Mouse (Mus musculus) splenic B cell, adult 2 months (primary cell): ENCODE measurements around the gene Anxa7.

ENCODE experiments used
- DNase-seq: peaks from one replicate; pipeline ENCODE4 v3.0.0-alpha.2; 2011; ENCODE audit warnings: low read depth, low spot score
- H3K27me3 ChIP-seq: 2 replicates; pipeline ENCODE4 v1.6.1; 2012; ENCODE audit warnings: mild to moderate bottlenecking, low read length, moderate library complexity, mixed read lengths; ENCODE audit not compliant: control insufficient read depth, poor library complexity, insufficient read depth, severe bottlenecking
- H3K36me3 ChIP-seq: 2 replicates; pipeline ENCODE4 v1.6.1; 2012; ENCODE audit warnings: mild to moderate bottlenecking, low read length, moderate library complexity, mixed read lengths; ENCODE audit not compliant: control insufficient read depth, poor library complexity, insufficient read depth, severe bottlenecking

The Anxa7 gene

DNA sequence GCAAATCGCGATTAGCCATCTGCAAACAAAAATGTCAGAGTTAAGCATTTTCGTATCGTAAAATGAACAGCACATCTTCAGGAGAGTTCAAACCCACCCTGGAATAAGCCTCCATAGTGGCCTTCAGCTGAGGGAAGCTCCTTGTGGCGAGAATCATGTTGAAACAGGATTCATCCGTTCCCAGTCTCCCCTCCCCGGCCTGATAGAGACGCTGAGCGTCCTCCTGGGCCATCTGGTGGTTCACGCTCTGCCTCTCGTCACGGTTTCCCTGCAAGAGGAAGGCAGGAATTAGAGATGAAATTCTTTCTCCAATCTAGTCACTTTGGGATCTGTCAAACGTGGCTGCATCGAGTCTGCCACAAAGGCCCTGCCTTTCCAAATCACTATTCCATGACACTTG lies 19.7 kb downstream of the Anxa7 start:
- Histone ChIP-seq H3K27me3 (no peaks in the 10 kb centered on the region), H3K36me3 (peaks cover 26% of the 10 kb centered on the region)
- DNase-seq: no peak

DNA sequence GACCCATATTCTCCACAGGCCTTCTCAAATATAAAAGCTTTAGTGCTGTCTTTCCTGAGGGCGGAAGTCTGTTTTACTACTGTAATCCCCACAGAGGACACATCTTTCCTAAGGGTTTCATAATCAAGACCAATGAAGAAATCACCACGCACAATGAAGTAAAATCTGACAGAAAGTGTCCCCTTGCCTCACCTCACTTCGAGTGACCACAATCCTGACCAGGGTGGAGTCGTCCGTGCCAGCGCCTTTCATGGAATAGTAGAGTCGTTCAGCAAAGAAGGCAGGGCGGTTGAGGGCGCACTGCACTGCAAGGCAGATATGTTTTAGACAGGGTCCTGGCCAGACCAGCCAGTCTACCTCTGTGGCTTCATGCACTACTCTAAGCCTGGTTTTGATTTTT lies 21.6 kb downstream of the Anxa7 start:
- H3K36me3 ChIP-seq: peaks cover 21% of the 10 kb centered on the region
- no peaks in the 10 kb centered on the region for H3K27me3 ChIP-seq
- DNase-seq: no peak

DNA sequence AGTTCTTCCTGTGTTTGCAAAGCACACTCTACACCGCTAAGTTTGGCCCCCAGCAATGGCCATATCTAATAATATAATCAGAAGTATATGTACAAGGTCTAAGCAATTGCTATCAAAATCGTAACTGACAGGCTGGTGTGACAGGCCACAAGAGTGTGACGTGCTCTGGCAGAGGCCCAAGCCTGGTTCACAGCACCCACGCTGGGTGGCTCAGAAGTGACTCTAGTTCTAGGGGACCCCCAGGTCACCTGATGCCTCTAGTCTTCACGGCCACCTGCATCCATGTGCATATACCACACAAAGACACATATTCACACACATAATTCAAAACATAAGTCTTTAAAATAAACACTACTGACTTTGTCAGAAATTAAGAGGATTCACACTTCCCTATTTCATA lies 27.0 kb downstream of the Anxa7 start:
- Histone ChIP-seq H3K36me3 (peaks cover under 1% of the 10 kb centered on the region; the same call in 1 of the 2 replicates), H3K27me3 (no peaks in the 10 kb centered on the region)
- no peak for DNase-seq

DNA sequence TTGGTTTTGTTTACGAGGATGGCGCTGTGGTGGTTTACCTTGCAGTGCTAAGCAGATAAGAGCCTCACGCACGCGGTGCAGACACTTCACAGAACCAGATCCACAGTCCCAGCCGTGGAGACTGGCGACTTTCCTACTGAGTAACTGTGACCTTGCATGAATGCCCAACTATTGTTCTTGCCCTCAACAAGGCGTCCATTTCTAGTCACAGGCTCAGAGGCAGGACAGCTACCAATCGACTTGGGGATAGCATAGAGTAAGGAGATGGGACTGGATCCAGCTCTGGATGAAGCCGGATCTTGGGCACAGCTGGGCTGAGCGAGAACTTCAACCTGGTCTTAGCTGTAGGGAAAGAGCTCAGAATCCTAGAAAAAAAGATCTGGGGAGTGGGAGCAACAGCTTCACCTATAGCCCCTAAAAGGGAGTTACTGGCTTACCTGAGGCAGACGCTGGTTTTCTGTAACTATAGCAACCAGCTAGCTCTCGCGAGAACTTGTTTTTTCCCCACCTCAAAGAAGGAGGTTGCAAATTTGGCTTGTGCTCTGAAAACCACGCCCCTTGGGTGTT lies 28.1 kb downstream of the Anxa7 start, which contains the start of gene Cfap70:
Gene Cfap70 (minus strand): TSS at position 462 of the 567 bp plus-strand sequence.
- H3K36me3 ChIP-seq: no peaks in the 10 kb centered on the region
- H3K27me3 ChIP-seq: no peaks in the 10 kb centered on the region
- DNase-seq: peak; percentile 65

DNA sequence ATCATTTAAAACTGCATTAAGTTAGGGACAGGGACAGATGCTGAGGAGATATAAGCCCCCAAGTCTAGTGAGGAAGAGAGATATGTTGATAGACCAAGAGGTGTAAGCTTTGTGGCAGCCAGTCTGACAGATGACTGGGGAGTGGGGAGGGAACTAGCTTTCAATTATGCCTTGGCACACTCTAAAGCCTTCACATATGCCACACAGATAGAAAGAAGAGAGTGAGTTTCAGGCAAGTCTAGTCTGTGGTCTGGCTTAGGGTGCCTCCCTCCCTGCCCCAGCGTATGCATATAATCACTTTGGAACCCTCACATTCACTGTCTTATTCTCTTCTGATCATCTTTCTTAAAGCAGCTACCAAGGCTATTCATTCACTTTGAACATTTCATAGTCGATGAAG lies 28.6 kb downstream of the Anxa7 start:
- no peaks in the 10 kb centered on the region for H3K27me3 ChIP-seq
- no peaks in the 10 kb centered on the region for H3K36me3 ChIP-seq
- no peak for DNase-seq

DNA sequence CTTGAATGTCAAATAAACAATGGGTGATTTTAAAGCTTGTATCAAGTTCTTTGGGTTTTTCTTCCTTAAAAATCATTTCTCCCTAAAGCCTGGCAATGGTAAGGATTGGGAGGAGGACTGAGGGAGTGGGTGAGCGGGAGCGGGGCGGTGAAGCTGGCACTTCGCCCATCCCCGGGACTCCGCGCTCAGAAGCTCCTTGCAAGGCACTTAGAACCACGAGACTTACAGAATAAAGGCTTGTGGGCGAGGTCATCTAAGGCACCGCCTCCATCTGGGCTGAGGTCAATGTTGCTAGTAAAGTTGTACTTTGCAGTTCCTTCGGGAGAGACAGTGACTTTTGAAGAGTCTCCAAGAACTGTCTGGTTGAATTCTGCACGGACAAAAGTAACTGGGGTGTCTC lies 32.7 kb downstream of the Anxa7 start:
- Histone ChIP-seq H3K36me3 (no peaks in the 10 kb centered on the region), H3K27me3 (no peaks in the 10 kb centered on the region)
- no peak for DNase-seq

DNA sequence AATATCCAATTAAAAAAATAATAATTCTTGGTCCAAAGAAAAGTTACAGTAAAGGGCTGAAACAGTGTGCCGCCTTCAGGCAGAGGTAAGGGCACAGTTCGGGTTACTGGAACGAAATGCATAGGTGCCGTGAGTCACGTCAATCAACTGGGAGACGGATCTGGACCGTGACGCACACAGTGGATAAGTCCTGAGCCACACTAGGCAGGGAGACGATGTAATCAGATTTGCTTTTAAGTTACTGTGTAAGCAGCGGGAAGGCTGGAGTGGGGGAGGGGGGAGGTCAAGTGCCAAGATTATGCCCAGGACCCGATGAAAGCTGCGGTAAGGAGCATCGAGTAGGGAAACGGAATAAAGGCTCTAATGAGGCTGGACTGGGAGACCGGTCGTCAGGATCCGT lies 37.7 kb downstream of the Anxa7 start:
- no peak for DNase-seq
- H3K36me3 ChIP-seq: no peaks in the 10 kb centered on the region
- no peaks in the 10 kb centered on the region for H3K27me3 ChIP-seq

DNA sequence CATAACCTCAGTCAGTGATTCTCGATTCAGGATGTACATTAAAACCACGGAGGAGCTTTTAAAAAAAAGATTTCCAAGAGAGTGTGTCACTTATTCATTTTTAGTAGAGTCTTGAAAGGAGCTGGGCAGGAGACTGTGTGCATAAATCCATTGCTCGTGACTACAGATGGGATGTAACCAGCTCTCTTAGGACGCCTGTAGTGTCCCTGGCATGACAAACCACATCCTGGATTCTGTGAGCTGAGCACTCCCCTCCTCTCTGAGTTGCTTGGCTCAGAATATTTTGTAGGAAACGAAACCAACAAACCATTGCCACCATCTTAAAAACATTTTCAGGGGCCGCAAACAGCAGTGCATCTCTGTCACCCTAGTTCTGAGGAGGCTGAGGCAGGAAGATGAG lies 43.0 kb downstream of the Anxa7 start:
- Histone ChIP-seq H3K36me3 (no peaks in the 10 kb centered on the region), H3K27me3 (no peaks in the 10 kb centered on the region)
- peak; percentile 7 for DNase-seq

DNA sequence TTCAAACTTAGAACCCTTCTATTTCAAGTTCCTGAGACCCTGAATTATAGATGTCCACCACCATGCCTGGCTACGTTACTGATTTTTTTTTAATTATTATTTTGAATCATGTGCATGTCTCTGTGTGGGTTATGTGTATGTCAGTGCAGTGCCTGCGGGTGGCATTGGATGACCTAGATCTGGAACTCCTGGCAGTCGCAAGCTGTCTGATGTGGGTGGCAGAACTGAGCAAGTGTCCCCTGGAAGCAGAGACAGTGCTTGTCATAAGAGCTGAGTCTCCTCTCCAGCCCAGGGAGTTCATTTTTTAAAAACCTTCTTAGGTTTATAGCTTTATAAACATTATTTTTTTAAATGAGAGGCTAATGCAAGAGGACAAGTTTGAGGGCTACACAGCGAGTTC lies 47.5 kb downstream of the Anxa7 start:
- H3K27me3 ChIP-seq: no peaks in the 10 kb centered on the region
- DNase-seq: no peak

DNA sequence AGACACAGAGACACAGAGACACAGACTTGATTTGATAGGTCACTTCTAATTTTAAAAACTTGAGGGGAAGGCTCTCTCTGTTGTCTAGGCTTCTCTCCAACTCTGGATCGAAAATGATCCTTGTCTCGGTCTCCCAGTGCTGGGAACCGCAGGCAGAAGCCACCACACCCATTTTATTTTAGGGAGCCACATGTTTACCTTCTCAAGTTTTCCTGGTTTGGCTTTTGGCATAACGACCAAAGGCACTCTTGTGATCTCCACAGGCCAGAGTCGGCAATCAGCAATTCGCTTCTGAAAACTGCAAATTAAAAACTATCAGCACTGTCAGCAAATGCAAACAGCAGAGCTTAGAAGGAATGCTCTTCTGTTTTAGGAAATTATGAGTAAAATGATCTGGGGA lies 48.2 kb downstream of the Anxa7 start:
- Histone ChIP-seq H3K27me3 (no peaks in the 10 kb centered on the region), H3K36me3 (no peaks in the 10 kb centered on the region)
- DNase-seq: no peak

More for the DNA sequence above, 47.5 kb downstream of the Anxa7 start:
- H3K36me3 ChIP-seq: no peaks in the 10 kb centered on the region

DNA sequence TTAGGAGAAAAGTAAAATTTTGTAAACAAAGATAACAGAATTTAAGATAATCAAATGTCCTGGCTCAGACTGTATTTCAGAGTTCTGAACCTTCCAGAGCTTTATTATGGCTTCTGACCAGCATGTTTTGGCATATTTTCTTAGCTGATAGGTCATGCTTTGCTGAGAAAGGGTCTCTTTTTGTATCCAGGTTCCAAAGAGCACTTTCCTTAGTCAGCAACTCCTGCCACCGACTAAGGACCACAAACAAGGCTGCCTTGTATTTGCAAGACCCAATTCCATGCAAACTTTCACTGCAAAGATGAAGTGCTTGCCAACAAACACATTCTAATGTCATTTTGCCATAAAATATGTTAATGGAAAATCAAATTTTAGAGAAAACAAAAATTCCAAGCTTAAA lies 50.1 kb downstream of the Anxa7 start:
- Histone ChIP-seq H3K27me3 (no peaks in the 10 kb centered on the region), H3K36me3 (no peaks in the 10 kb centered on the region)
- DNase-seq: no peak

DNA sequence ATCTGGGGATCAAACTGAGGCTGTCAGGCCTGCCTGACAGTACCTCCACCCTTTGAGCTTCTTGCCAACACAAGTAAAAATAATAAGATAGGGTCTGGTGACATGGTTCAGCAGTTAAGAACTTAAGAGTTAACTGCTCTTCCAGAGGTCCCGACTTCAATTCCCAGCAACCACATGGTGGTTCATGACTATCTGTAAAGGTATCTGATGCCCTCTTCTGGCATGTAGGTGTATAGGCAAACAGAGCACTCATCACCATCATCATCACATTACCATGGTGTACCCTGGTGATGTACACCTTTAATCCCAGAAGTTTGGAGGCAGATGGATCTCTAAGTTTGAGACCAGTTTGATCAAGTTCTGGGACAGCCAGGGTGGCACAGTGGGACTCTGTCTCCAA lies 51.3 kb downstream of the Anxa7 start:
- Histone ChIP-seq H3K36me3 (no peaks in the 10 kb centered on the region), H3K27me3 (no peaks in the 10 kb centered on the region)
- DNase-seq: peak; percentile 29

DNA sequence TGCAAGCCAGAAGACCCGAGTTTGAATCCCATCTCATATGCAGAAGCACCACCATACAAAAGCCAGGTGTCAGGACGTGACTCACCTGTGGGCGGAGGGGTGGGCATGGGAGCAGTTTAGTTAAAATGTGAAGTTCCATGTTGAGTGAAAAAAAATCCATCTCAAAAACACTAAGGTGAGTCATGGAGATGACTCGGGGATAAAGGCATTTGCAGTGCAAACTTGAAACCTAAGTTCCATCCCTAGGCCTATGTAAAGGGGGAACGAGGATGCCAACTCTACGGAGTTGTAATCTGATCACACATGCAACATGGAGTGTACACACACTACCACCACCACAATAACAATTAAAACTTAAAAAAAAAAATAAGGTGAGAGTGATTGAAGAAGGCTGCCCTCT lies 56.9 kb downstream of the Anxa7 start:
- H3K36me3 ChIP-seq: no peaks in the 10 kb centered on the region
- no peak for DNase-seq

DNA sequence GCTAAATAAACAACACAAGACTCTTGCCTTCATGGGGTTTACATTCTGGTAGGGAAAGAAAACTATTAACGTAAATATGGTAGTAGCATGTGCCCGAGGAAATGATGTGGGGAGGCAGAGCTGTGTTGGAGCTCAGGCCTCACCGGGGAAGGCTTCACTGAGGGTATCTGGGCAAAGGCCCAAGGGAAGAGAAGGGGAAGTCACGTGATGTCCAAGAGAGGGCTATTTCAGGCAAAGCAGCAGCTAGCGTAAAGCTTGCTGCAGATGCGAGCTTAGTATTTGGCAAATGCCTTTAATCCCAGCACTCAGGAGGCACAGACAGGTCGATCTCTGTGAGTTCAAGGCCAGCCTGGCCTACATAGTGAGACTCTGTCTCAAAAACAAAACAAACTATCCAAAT lies 57.7 kb downstream of the Anxa7 start:
- Histone ChIP-seq H3K36me3 (no peaks in the 10 kb centered on the region), H3K27me3 (no peaks in the 10 kb centered on the region)
- peak; percentile 8 for DNase-seq

More for the DNA sequence above, 56.9 kb downstream of the Anxa7 start:
- H3K27me3 ChIP-seq: no peaks in the 10 kb centered on the region
